Mouse (Mus musculus) bone marrow macrophage, adult 2 months (primary cell): ENCODE results near the gene Dnajc22.

Experiments used
- CTCF ChIP-seq: IDR thresholded peaks from 2 replicates; pipeline ENCODE4 v1.5.1; 2012; ENCODE audit warnings: low read depth, mild to moderate bottlenecking, low read length, moderate library complexity
- POLR2A ChIP-seq: IDR thresholded peaks from 2 replicates; pipeline ENCODE4 v1.6.1; 2012; ENCODE audit warnings: mild to moderate bottlenecking, low read depth, low read length, borderline replicate concordance

- no peak for TF ChIP-seq CTCF
- TF ChIP-seq POLR2A = no peak
Measured at GRCm38 (mm10) chr15:99099984-99100383, 7.0 kb downstream of the Dnajc22 start.
